Mouse (Mus musculus) CH12.LX (cell line): ENCODE measurements at regions not wholly inside any gene's neighbourhood (a gene's known extent, or its start where the extent isn't known, plus 50 kb on each side); places are given as distances from the start of the nearest gene placed in this dataset.

ENCODE experiments used
- ETS1 ChIP-seq: conservative IDR thresholded peaks from 2 replicates; pipeline ENCODE4 v1.6.1; 2012; ENCODE audit warnings: low read depth, mild to moderate bottlenecking, inconsistent platforms, low read length, improper control_type of control experiment, moderate library complexity
- POLR2A ChIP-seq: IDR thresholded peaks from 2 replicates; pipeline ENCODE4 v1.6.1; 2011; ENCODE audit warnings: low read depth, mild to moderate bottlenecking, improper control_type of control experiment, low read length

- no peak for TF ChIP-seq POLR2A
- TF ChIP-seq ETS1, result no peak
Measured at GRCm38 (mm10) chr5:116934585-116934984, 181.3 kb downstream of the Suds3 start.
